Mouse (Mus musculus) embryonic fibroblast, embryonic 13.5 days (primary cell): ENCODE results near the gene Lrguk. TPM values are rescaled to one million over a fixed set of nuclear protein-coding genes. Genes with fewer than 3 reads are reported as not detected.

Experiments
- H3K27ac ChIP-seq: 2 replicates; pipeline ENCODE4 v1.5.1; 2012; ENCODE audit warnings: low read length, control low read depth, inconsistent platforms; ENCODE audit not compliant: insufficient read depth
- H3K4me1 ChIP-seq: 2 replicates; pipeline ENCODE4 v1.6.1; 2011; ENCODE audit warnings: low read length; ENCODE audit not compliant: control insufficient read depth, insufficient read depth
- H3K4me3 ChIP-seq: 2 replicates; pipeline ENCODE4 v1.5.1; 2011; ENCODE audit warnings: mild to moderate bottlenecking, control low read depth, low read length; ENCODE audit not compliant: insufficient read depth
- CTCF ChIP-seq: IDR thresholded peaks from 2 replicates; pipeline ENCODE4 v1.5.1; 2011; ENCODE audit warnings: mild to moderate bottlenecking, control low read depth, low read length, moderate library complexity, borderline replicate concordance; ENCODE audit not compliant: insufficient read depth
- POLR2A ChIP-seq: IDR thresholded peaks from 2 replicates; pipeline ENCODE4 v1.6.1; 2011; ENCODE audit warnings: low read depth, mild to moderate bottlenecking, control low read depth, low read length, moderate library complexity
- polyA plus RNA-seq: library from polyadenylated mRNA; stranded (reverse); fragments of >200 nt; gene quantifications from 2 replicates; pipeline ENCODE4 v1.2.4, GENCODE M21; 2011; ENCODE audit warnings: low read depth; ENCODE audit not compliant: missing spikeins, insufficient read length

Lrguk gene
- polyA plus RNA-seq, 1 experiment, result 0.63 TPM

GRCm38 (mm10) chr6:34170844-34171494, 141.7 kb downstream of the Lrguk start:
- H3K4me3 ChIP-seq, result no peak overlapping the region
- H3K27ac ChIP-seq, result no peak overlapping the region
- no peak for TF ChIP-seq POLR2A
- no peak for TF ChIP-seq CTCF
- no peaks in the 10 kb centered on the region; the same call in none of the 2 replicates for H3K4me1 ChIP-seq

GRCm38 (mm10) chr6:34171748-34172457, 142.7 kb downstream of the Lrguk start:
- Histone ChIP-seq H3K4me3 (no peak overlapping the region), H3K27ac (no peak overlapping the region), H3K4me1 (no peaks in the 10 kb centered on the region; the same call in none of the 2 replicates)
- no peak for TF ChIP-seq POLR2A
- TF ChIP-seq CTCF, result no peak

GRCm38 (mm10) chr6:34173251-34173650, 144.0 kb downstream of the Lrguk start:
- no peaks in the 10 kb centered on the region; the same call in none of the 2 replicates for H3K4me1 ChIP-seq
- TF ChIP-seq POLR2A, result no peak
- TF ChIP-seq CTCF, result no peak
- H3K27ac ChIP-seq, result no peak overlapping the region
- no peak overlapping the region for H3K4me3 ChIP-seq

- Histone ChIP-seq H3K4me3 (no peak overlapping the region), H3K4me1 (no peaks in the 10 kb centered on the region; the same call in none of the 2 replicates), H3K27ac (no peak overlapping the region)
- TF ChIP-seq POLR2A (no peak), CTCF (no peak)
These were observed 145.5 kb downstream of the Lrguk start for GRCm38 (mm10) chr6:34174715-34175114.

GRCm38 (mm10) chr6:34176111-34176863, 147.0 kb downstream of the Lrguk start:
- Histone ChIP-seq H3K4me1 (no peaks in the 10 kb centered on the region; the same call in 1 of the 2 replicates), H3K27ac (peak overlapping the region; percentile 22), H3K4me3 (peak overlapping the region; percentile 94)
- TF ChIP-seq CTCF (no peak), POLR2A (no peak)

- Histone ChIP-seq H3K27ac (peak within 1 kb of the TSS; percentile 22), H3K4me3 (peak within 1 kb of the TSS; percentile 94), H3K4me1 (no peaks in the 10 kb centered on the region)
- TF ChIP-seq CTCF (no peak), POLR2A (peak; percentile 76)
These were observed 147.6 kb downstream of the Lrguk start, which contains the start of gene Slc35b4 for GRCm38 (mm10) chr6:34176864-34177247. Gene Slc35b4 (minus strand): TSS chr6:34177111.

- Histone ChIP-seq H3K4me3 (no peak overlapping the region), H3K4me1 (no peaks in the 10 kb centered on the region)
- TF ChIP-seq CTCF (no peak), POLR2A (no peak)
These were observed 149.8 kb downstream of the Lrguk start for GRCm38 (mm10) chr6:34179007-34179406.

GRCm38 (mm10) chr6:34179911-34180310, 150.7 kb downstream of the Lrguk start:
- TF ChIP-seq CTCF, result no peak
- TF ChIP-seq POLR2A, result no peak
- no peak overlapping the region for H3K27ac ChIP-seq
- H3K4me3 ChIP-seq, result no peak overlapping the region
- H3K4me1 ChIP-seq, result no peaks in the 10 kb centered on the region

More at GRCm38 (mm10) chr6:34179007-34179406, 149.8 kb downstream of the Lrguk start:
- no peak overlapping the region for H3K27ac ChIP-seq

- Histone ChIP-seq H3K27ac (no peak overlapping the region), H3K4me1 (no peaks in the 10 kb centered on the region), H3K4me3 (no peak overlapping the region)
- TF ChIP-seq POLR2A (no peak), CTCF (no peak)
These were observed 152.7 kb downstream of the Lrguk start for GRCm38 (mm10) chr6:34181961-34182360.
